Mouse (Mus musculus) liver, embryonic 14.5 days (tissue): ENCODE measurements around the gene Crebrf. TPM values are rescaled to one million over a fixed set of nuclear protein-coding genes. Genes with fewer than 3 reads are reported as not detected.

Experiments
- ATAC-seq: fragments of 200-750 bp; cut with Nextera tagmentation; 2 replicates; pipeline ENCODE4 v1.8.0; 2017; ENCODE audit warnings: moderate number of reproducible peaks, mild to moderate bottlenecking, moderate library complexity; ENCODE audit not compliant: insufficient read depth
- DNase-seq, 3 experiments: peaks; one replicate each; pipeline ENCODE4 v3.0.0-alpha.2; 2012 to 2013; ENCODE audit warnings: low read depth in 3 of 3, low spot score in 3 of 3
- H3K27ac ChIP-seq: fragments of 300-500 bp; sonication (generic); 2 replicates; pipeline ENCODE4 v1.5.1; 2014; ENCODE audit warnings: moderate library complexity, mild to moderate bottlenecking, control low read depth, inconsistent platforms
- H3K27me3 ChIP-seq: fragments of 300-500 bp; sonication (generic); 2 replicates; pipeline ENCODE4 v1.6.1; 2014; ENCODE audit warnings: mild to moderate bottlenecking, low read length, moderate library complexity; ENCODE audit not compliant: control insufficient read depth, insufficient read depth
- H3K36me3 ChIP-seq: fragments of 300-500 bp; sonication (generic); replicated peaks from 2 replicates; pipeline ENCODE4 v1.6.1; 2014; ENCODE audit warnings: low read depth; ENCODE audit not compliant: control insufficient read depth, insufficient read depth
- H3K4me1 ChIP-seq, 2 experiments: fragments of 200-500 bp in 1 of 2; fragments of 300-500 bp in 1 of 2; sonication (generic) in 1 of 2; replicated peaks; 2 replicates each; pipeline ENCODE4 v1.6.1; 2012 to 2014; ENCODE audit warnings: antibody characterized with exemption in 1 of 2, inconsistent platforms in 1 of 2, low read length in 1 of 2; ENCODE audit not compliant: control insufficient read depth in 2 of 2, insufficient read depth in 2 of 2
- H3K4me2 ChIP-seq: fragments of 300-500 bp; sonication (generic); 2 replicates; pipeline ENCODE4 v1.6.1; 2014; ENCODE audit warnings: low read depth, mild to moderate bottlenecking, control low read depth, moderate library complexity
- H3K4me3 ChIP-seq, 2 experiments: fragments of 200-500 bp in 1 of 2; fragments of 300-500 bp in 1 of 2; sonication (generic) in 1 of 2; 2 replicates each; pipeline ENCODE4 v1.5.1; 2012 to 2014; ENCODE audit warnings: low read depth in 2 of 2, low read length in 2 of 2, mild to moderate bottlenecking in 2 of 2, control low read depth in 1 of 2, inconsistent platforms in 1 of 2, moderate library complexity in 1 of 2; ENCODE audit not compliant: insufficient read depth in 1 of 2
- H3K9ac ChIP-seq: fragments of 300-500 bp; sonication (generic); replicated peaks from 2 replicates; pipeline ENCODE4 v1.6.1; 2014; ENCODE audit warnings: mild to moderate bottlenecking, control low read depth, moderate library complexity
- H3K9me3 ChIP-seq: fragments of 300-500 bp; sonication (generic); 2 replicates; pipeline ENCODE4 v1.6.1; 2016; ENCODE audit warnings: low read length, mixed read lengths; ENCODE audit not compliant: control insufficient read depth
- CTCF ChIP-seq: IDR thresholded peaks from 2 replicates; pipeline ENCODE4 v1.5.1; 2016; ENCODE audit warnings: antibody characterized with exemption, low read depth, control low read depth
- EP300 ChIP-seq: IDR thresholded peaks from 2 replicates; pipeline ENCODE4 v1.6.1; 2016; ENCODE audit warnings: antibody characterized with exemption, low read depth
- WGBS: fragments of 180-500 bp; shearing (Covaris S2); extraction: QIAGEN DNeasy Blood & Tissue Kit; methylation state at CpG from one replicate; pipeline ENCODE4 v1.1.7; 2014; ENCODE audit not compliant: insufficient replicate concordance; 5-methylcytosine and 5-hydroxymethylcytosine counted together
- polyA plus RNA-seq, 2 experiments: library from polyadenylated mRNA; depleted of rRNA in 1 of 2; stranded (reverse) in 1 of 2; unstranded in 1 of 2; fragments of >200 nt; fragmentation: Nextera tagmentation in 1 of 2; extraction: Ambion mirVana in 1 of 2; gene quantifications; 2 replicates each; pipeline versions ENCODE4 v1.2.1 to v1.2.3; 2012 to 2014

Crebrf gene
- polyA plus RNA-seq, 2 experiments = 1.3 to 2.8 TPM

DNA sequence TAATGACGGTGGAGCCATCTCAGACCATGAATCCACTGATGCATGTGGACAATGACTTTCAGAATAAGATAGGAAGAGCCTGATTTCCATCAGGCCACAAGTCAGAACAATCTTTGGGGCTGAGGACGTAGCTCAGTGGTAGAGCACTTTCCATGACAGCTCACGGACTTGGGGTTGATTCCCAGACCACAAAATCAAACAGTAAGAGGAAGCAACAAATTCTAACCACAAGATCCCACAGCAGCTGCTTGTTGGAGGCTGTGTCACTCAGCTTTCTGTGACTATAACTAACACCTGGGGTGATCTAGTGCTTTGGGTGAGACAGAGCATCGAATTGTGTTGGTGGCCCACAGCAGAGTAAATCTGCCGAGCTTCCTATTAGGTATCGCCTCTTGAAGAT is 101.4 kb downstream of the Crebrf start:
- H3K4me3 ChIP-seq = no peak overlapping the region
- no peaks in the 10 kb centered on the region for H3K9me3 ChIP-seq
- H3K27ac ChIP-seq = no peak overlapping the region
- no peak for TF ChIP-seq CTCF
- no peaks in the 10 kb centered on the region for H3K27me3 ChIP-seq
- ATAC-seq (no peak), DNase-seq (no peak)
- 34% methylated on average over 6 of the region's 6 CpGs for WGBS
- H3K9ac ChIP-seq = no peak overlapping the region
- no peak overlapping the region for H3K4me2 ChIP-seq
- H3K36me3 ChIP-seq = no peaks in the 10 kb centered on the region
- no peaks in the 10 kb centered on the region for H3K4me1 ChIP-seq

- no peak overlapping the region for H3K9ac ChIP-seq
These were observed 102.3 kb downstream of the Crebrf start for GRCm38 (mm10) chr17:26817776-26818175.

GRCm38 (mm10) chr17:26826131-26826530 is 110.7 kb downstream of the Crebrf start:
- Histone ChIP-seq H3K4me2 (no peak overlapping the region), H3K9me3 (no peaks in the 10 kb centered on the region), H3K9ac (no peak overlapping the region), H3K36me3 (no peaks in the 10 kb centered on the region), H3K27ac (no peak overlapping the region), H3K4me1 (no peaks in the 10 kb centered on the region), H3K27me3 (peaks cover 3% of the 10 kb centered on the region; the same call in 1 of the 2 replicates), H3K4me3 (no peak overlapping the region)
- WGBS = 57% methylated on average over 16 of the region's 17 CpGs
- TF ChIP-seq CTCF = no peak
- ATAC-seq (no peak), DNase-seq (no peak)

More at GRCm38 (mm10) chr17:26817776-26818175, 102.3 kb downstream of the Crebrf start:
- Histone ChIP-seq H3K4me1 (no peaks in the 10 kb centered on the region), H3K27me3 (no peaks in the 10 kb centered on the region), H3K4me3 (no peak overlapping the region), H3K4me2 (no peak overlapping the region), H3K27ac (no peak overlapping the region), H3K9me3 (no peaks in the 10 kb centered on the region), H3K36me3 (no peaks in the 10 kb centered on the region)
- ATAC-seq = no peak
- TF ChIP-seq CTCF (no peak), EP300 (no peak)
- no peak for DNase-seq

Other genes starting within 250 kb of the Crebrf start
- 26.0 and 27.5 TPM in 2 replicates for gene Ergic1, start 154.2 kb upstream of the Crebrf start, polyA plus RNA-seq (2012; rRNA removed)
- 31.3 and 33.4 TPM in 2 replicates for gene Ergic1, start 154.2 kb upstream of the Crebrf start, polyA plus RNA-seq (2014; fragmentation: Nextera tagmentation; extraction: Ambion mirVana)
- 25.0 and 26.8 TPM in 2 replicates for gene Dusp1, start 153.5 kb upstream of the Crebrf start, polyA plus RNA-seq (2012; rRNA removed)
- 25.9 and 29.9 TPM in 2 replicates for gene Dusp1, start 153.5 kb upstream of the Crebrf start, polyA plus RNA-seq (2014; fragmentation: Nextera tagmentation; extraction: Ambion mirVana)
- gene Atp6v0e, start 52.4 kb upstream of the Crebrf start, polyA plus RNA-seq (2012; rRNA removed) = 99.3 and 118 TPM in 2 replicates
- gene Atp6v0e, start 52.4 kb upstream of the Crebrf start, polyA plus RNA-seq (2014; fragmentation: Nextera tagmentation; extraction: Ambion mirVana) = 204 and 209 TPM in 2 replicates
- gene Bnip1, start 65.4 kb downstream of the Crebrf start, polyA plus RNA-seq (2012; rRNA removed) = 10.5 and 13.7 TPM in 2 replicates
- gene Bnip1, start 65.4 kb downstream of the Crebrf start, polyA plus RNA-seq (2014; fragmentation: Nextera tagmentation; extraction: Ambion mirVana) = 15.0 and 18.8 TPM in 2 replicates
- gene Nkx2-5, start 129.4 kb downstream of the Crebrf start, polyA plus RNA-seq (2012; rRNA removed) = not detected in 2 replicates
- gene Nkx2-5, start 129.4 kb downstream of the Crebrf start, polyA plus RNA-seq (2014; fragmentation: Nextera tagmentation; extraction: Ambion mirVana) = not detected in 2 replicates
- gene Kifc5b, start 201.4 kb downstream of the Crebrf start, polyA plus RNA-seq (2012; rRNA removed) = 12.2 and 13.8 TPM in 2 replicates
- gene Kifc5b, start 201.4 kb downstream of the Crebrf start, polyA plus RNA-seq (2014; fragmentation: Nextera tagmentation; extraction: Ambion mirVana) = 2.7 and 3.3 TPM in 2 replicates
- 6.3 and 6.4 TPM in 2 replicates for gene Phf1, start 217.4 kb downstream of the Crebrf start, polyA plus RNA-seq (2012; rRNA removed)
- 0.94 and 1.7 TPM in 2 replicates for gene Phf1, start 217.4 kb downstream of the Crebrf start, polyA plus RNA-seq (2014; fragmentation: Nextera tagmentation; extraction: Ambion mirVana)
- 53.0 and 53.5 TPM in 2 replicates for gene Cuta, start 223.9 kb downstream of the Crebrf start, polyA plus RNA-seq (2012; rRNA removed)
- gene Cuta, start 223.9 kb downstream of the Crebrf start, polyA plus RNA-seq (2014; fragmentation: Nextera tagmentation; extraction: Ambion mirVana) = 82.5 and 86.8 TPM in 2 replicates
- 3.4 TPM in 2 replicates for gene Syngap1, start 225.6 kb downstream of the Crebrf start, polyA plus RNA-seq (2012; rRNA removed)
- gene Syngap1, start 225.6 kb downstream of the Crebrf start, polyA plus RNA-seq (2014; fragmentation: Nextera tagmentation; extraction: Ambion mirVana) = 0.08 and 0.13 TPM in 2 replicates